In the genomic region with DNA sequence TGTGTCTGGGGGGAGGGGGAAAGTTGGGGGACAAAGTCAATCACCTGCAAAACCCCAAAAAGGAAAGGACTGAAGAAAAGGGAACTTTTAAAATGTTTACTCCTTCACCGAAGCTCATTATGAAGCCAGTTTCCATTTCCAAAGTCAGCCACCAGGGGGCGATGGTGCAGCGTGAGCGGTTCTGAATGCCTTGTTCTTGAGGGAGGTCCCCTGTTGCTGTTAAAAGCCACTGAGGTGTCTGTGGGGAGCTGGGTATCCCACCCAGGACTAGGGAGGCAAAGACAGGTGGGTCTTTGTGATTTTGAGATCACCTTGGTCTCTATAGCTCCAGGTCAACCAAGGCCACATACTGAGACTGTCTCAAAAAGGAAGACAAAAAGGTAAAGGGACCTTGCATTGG, we compare ENCODE assay signal across 9 mouse cellular contexts. TPM values are rescaled to one million over a fixed set of nuclear protein-coding genes. Genes with fewer than 3 reads are reported as not detected.
DNase-seq lines count a peak whose midpoint lies in the region; ATAC-seq and TF ChIP-seq lines count a peak whose summit lies in the region.
"Had no signal": no experiment of that assay in that cellular context is flagged by ENCODE, and none has a peak within 500 bp of the region (broad histone marks: within the 10 kb centered on the region; RNA-seq: fewer than 3 reads in every experiment).

No protein-coding gene starts in this region.

- peak; percentile 35 for DNase-seq in kidney, adult 11 months
- DNase-seq in left cerebral cortex, adult 2 months (ENCODE audit: extremely low spot score in 1 of 2, low spot score in 2 of 2): peak; percentile 73 to 81
- peak; percentile 91 for DNase-seq in midbrain, embryonic 14.5 days
- peak; percentile 56 to 69 for DNase-seq in spleen, postnatal 36 days (ENCODE audit: low spot score in 2 of 2)

- no peak overlapping the region for H3K4me3 ChIP-seq in kidney, embryonic 15.5 days (replicated peaks)
- H3K4me3 ChIP-seq in bone marrow macrophage, adult 2 months (ENCODE audit: insufficient read depth, low read length): no peak overlapping the region
- no peak overlapping the region for H3K4me3 ChIP-seq in hindbrain, embryonic 16.5 days (ENCODE audit: low read length)
- no peak overlapping the region for H3K4me3 ChIP-seq in left cerebral cortex, adult 2 months
- H3K4me3 ChIP-seq in midbrain, embryonic 14.5 days (replicated peaks; ENCODE audit: low read depth, low read length): no peak overlapping the region
- H3K4me3 ChIP-seq: embryonic facial prominence, embryonic 15.5 days had no signal

- ATAC-seq in kidney, embryonic 15.5 days (replicated peaks; ENCODE audit: low FRiP score): no peak
- peak; percentile 71 for ATAC-seq in erythroid progenitor cell, adult 5-6 weeks (replicated peaks; ENCODE audit: low FRiP score, poor library complexity, severe bottlenecking)
- peak; percentile 45; the same call in 1 of the 2 replicates for ATAC-seq in hindbrain, embryonic 16.5 days
- no peak for ATAC-seq in midbrain, embryonic 14.5 days (ENCODE audit: low FRiP score, low TSS enrichment)

- TF ChIP-seq POLR2A in bone marrow macrophage, adult 2 months (IDR thresholded peaks at IDR 0.05; ENCODE audit: borderline replicate concordance, low read depth, low read length): no peak

- H3K9me3 ChIP-seq in kidney, embryonic 15.5 days (replicated peaks): no peaks in the 10 kb centered on the region
- no peaks in the 10 kb centered on the region for H3K9me3 ChIP-seq in hindbrain, embryonic 16.5 days (ENCODE audit: control insufficient read depth, low read length)
- H3K9me3 ChIP-seq in midbrain, embryonic 14.5 days (ENCODE audit: control insufficient read depth, low read length): no peaks in the 10 kb centered on the region
- H3K9me3 ChIP-seq: embryonic facial prominence, embryonic 15.5 days had no signal

- peaks cover 37% of the 10 kb centered on the region for H3K36me3 ChIP-seq in kidney, embryonic 15.5 days
- H3K36me3 ChIP-seq in hindbrain, embryonic 16.5 days (ENCODE audit: control insufficient read depth, insufficient read depth, low read length): peaks cover 18% of the 10 kb centered on the region
- H3K36me3 ChIP-seq in midbrain, embryonic 14.5 days (ENCODE audit: control insufficient read depth, insufficient read depth, low read length): peaks cover 42% of the 10 kb centered on the region

- peak; percentile 87 for TF ChIP-seq CTCF in bone marrow macrophage, adult 2 months (IDR thresholded peaks at IDR 0.05; ENCODE audit: low read depth, low read length)
- peak; percentile 81 for TF ChIP-seq CTCF in left cerebral cortex, adult 2 months (IDR thresholded peaks at IDR 0.05)

- 5% methylated on average over 4 of the region's 4 CpGs for WGBS in kidney, embryonic 15.5 days
- 8% methylated on average over 4 of the region's 4 CpGs for WGBS in hindbrain, embryonic 16.5 days
- WGBS in midbrain, embryonic 14.5 days: 7% methylated on average over 4 of the region's 4 CpGs

- H3K4me1 ChIP-seq in kidney, embryonic 15.5 days: peaks cover 1% of the 10 kb centered on the region
- peaks cover 3% of the 10 kb centered on the region; the same call in 1 of the 2 replicates for H3K4me1 ChIP-seq in bone marrow macrophage, adult 2 months (ENCODE audit: control insufficient read depth, insufficient read depth, low read length)
- peaks cover under 1% of the 10 kb centered on the region for H3K4me1 ChIP-seq in hindbrain, embryonic 16.5 days (ENCODE audit: control insufficient read depth, insufficient read depth, low read depth, low read length)
- no peaks in the 10 kb centered on the region for H3K4me1 ChIP-seq in midbrain, embryonic 14.5 days (ENCODE audit: control insufficient read depth, insufficient read depth, low read length)

- peaks cover 5% of the 10 kb centered on the region; the same call in 1 of the 2 replicates for H3K27me3 ChIP-seq in kidney, embryonic 15.5 days
- no peaks in the 10 kb centered on the region for H3K27me3 ChIP-seq in hindbrain, embryonic 16.5 days (replicated peaks; ENCODE audit: control insufficient read depth, insufficient read depth, low read length)
- no peaks in the 10 kb centered on the region for H3K27me3 ChIP-seq in midbrain, embryonic 14.5 days (ENCODE audit: control insufficient read depth, insufficient read depth, low read length)
- H3K27me3 ChIP-seq: embryonic facial prominence, embryonic 15.5 days had no signal

- H3K9ac ChIP-seq in kidney, embryonic 15.5 days: no peak overlapping the region
- H3K9ac ChIP-seq in hindbrain, embryonic 16.5 days (ENCODE audit: low read depth, low read length): no peak overlapping the region
- H3K9ac ChIP-seq in midbrain, embryonic 14.5 days (replicated peaks; ENCODE audit: low read length): no peak overlapping the region
- H3K9ac ChIP-seq: embryonic facial prominence, embryonic 15.5 days had no signal

- H3K27ac ChIP-seq in kidney, embryonic 15.5 days: no peak overlapping the region
- H3K27ac ChIP-seq in bone marrow macrophage, adult 2 months (ENCODE audit: insufficient read depth, low read depth, low read length): no peak overlapping the region
- H3K27ac ChIP-seq in hindbrain, embryonic 16.5 days (ENCODE audit: low read depth, low read length): no peak overlapping the region
- H3K27ac ChIP-seq in left cerebral cortex, adult 2 months: no peak overlapping the region
- no peak overlapping the region for H3K27ac ChIP-seq in midbrain, embryonic 14.5 days (replicated peaks; ENCODE audit: low read depth, low read length)
- H3K27ac ChIP-seq: embryonic facial prominence, embryonic 15.5 days had no signal

- intact Hi-C loops in left cerebral cortex, adult 2 months (cut with DNase I): loop anchor here (1.0 kb wide), 1 partner anchor 116 kb away; no protein-coding TSS in a partner anchor

- H3K4me2 ChIP-seq in kidney, embryonic 15.5 days: no peak overlapping the region
- no peak overlapping the region for H3K4me2 ChIP-seq in hindbrain, embryonic 16.5 days (ENCODE audit: low read length)
- H3K4me2 ChIP-seq in midbrain, embryonic 14.5 days (ENCODE audit: low read length): no peak overlapping the region
- H3K4me2 ChIP-seq: embryonic facial prominence, embryonic 15.5 days had no signal

RNA-seq across cellular contexts. Expression of gene Cdca8, which starts 3.9 kb away (rescaled TPM):
- polyA plus RNA-seq in kidney, embryonic 15.5 days (2015; fragmentation: Nextera tagmentation; extraction: Ambion mirVana): 149 and 151 TPM in 2 replicates
- 47.0 and 53.4 TPM in 2 replicates for polyA plus RNA-seq in bone marrow macrophage, adult 2 months (2012; ENCODE audit: insufficient read depth, insufficient read length, missing spikeins)
- total RNA-seq in erythroid progenitor cell, adult 5-6 weeks (2015; ENCODE audit: low replicate concordance): 272 and 278 TPM in 2 replicates
- total RNA-seq in erythroid progenitor cell, adult 5-6 weeks (2017; ENCODE audit: low replicate concordance): 294 and 381 TPM in 2 replicates
- 32.2 and 37.2 TPM in 2 replicates for polyA plus RNA-seq in hindbrain, embryonic 16.5 days (2015; fragmentation: Nextera tagmentation; extraction: Ambion mirVana)
- total RNA-seq in left cerebral cortex, adult 2 months (2021): 1 to 10 TPM; 1.2 to 1.9 TPM
- polyA plus RNA-seq in midbrain, embryonic 14.5 days (2014; fragmentation: Nextera tagmentation; extraction: Ambion mirVana): 22.8 and 34.7 TPM in 2 replicates

RNA-seq across cellular contexts. Expression of gene 9930104L06Rik, which starts 6.2 kb away (rescaled TPM):
- 12.6 and 12.7 TPM in 2 replicates for polyA plus RNA-seq in kidney, embryonic 15.5 days (2015; fragmentation: Nextera tagmentation; extraction: Ambion mirVana)
- 11.2 and 13.9 TPM in 2 replicates for polyA plus RNA-seq in bone marrow macrophage, adult 2 months (2012; ENCODE audit: insufficient read depth, insufficient read length, missing spikeins)
- 1.7 and 4.0 TPM in 2 replicates for total RNA-seq in erythroid progenitor cell, adult 5-6 weeks (2015; ENCODE audit: low replicate concordance)
- total RNA-seq in erythroid progenitor cell, adult 5-6 weeks (2017; ENCODE audit: low replicate concordance): 12.2 and 15.8 TPM in 2 replicates
- 13.2 and 16.5 TPM in 2 replicates for polyA plus RNA-seq in hindbrain, embryonic 16.5 days (2015; fragmentation: Nextera tagmentation; extraction: Ambion mirVana)
- total RNA-seq in left cerebral cortex, adult 2 months (2021): 10 to 100 TPM; 18.9 to 20.3 TPM
- 4.9 and 5.6 TPM in 2 replicates for polyA plus RNA-seq in midbrain, embryonic 14.5 days (2014; fragmentation: Nextera tagmentation; extraction: Ambion mirVana)

RNA-seq across cellular contexts. Expression of gene Rspo1, which starts 43.2 kb away (rescaled TPM):
- 30.9 and 32.4 TPM in 2 replicates for polyA plus RNA-seq in kidney, embryonic 15.5 days (2015; fragmentation: Nextera tagmentation; extraction: Ambion mirVana)
- not detected in 2 replicates for polyA plus RNA-seq in bone marrow macrophage, adult 2 months (2012; ENCODE audit: insufficient read depth, insufficient read length, missing spikeins)
- 0.72 TPM in 1 of 2 replicates, not detected in the other for total RNA-seq in erythroid progenitor cell, adult 5-6 weeks (2015; ENCODE audit: low replicate concordance)
- total RNA-seq in erythroid progenitor cell, adult 5-6 weeks (2017; ENCODE audit: low replicate concordance): not detected in 2 replicates
- 1.8 and 2.4 TPM in 2 replicates for polyA plus RNA-seq in hindbrain, embryonic 16.5 days (2015; fragmentation: Nextera tagmentation; extraction: Ambion mirVana)
- 10 to 100 TPM; 17.1 to 21.6 TPM for total RNA-seq in left cerebral cortex, adult 2 months (2021)
- polyA plus RNA-seq in midbrain, embryonic 14.5 days (2014; fragmentation: Nextera tagmentation; extraction: Ambion mirVana): 1.7 and 3.2 TPM in 2 replicates

Comparison
In these comparisons a context has a peak if more than half of its experiments do, and no peak if none do; other contexts are left out.
1. DNase-seq: peak in every context shown above with its lines; median percentile 91 in midbrain, embryonic 14.5 days; 77 in left cerebral cortex, adult 2 months; 62 in spleen, postnatal 36 days; 35 in kidney, adult 11 months.
2. ATAC-seq: peak in erythroid progenitor cell, adult 5-6 weeks (single experiment) and hindbrain, embryonic 16.5 days (single experiment); none in kidney, embryonic 15.5 days (single experiment) and midbrain, embryonic 14.5 days (single experiment).